22 mouse cellular contexts compared by ENCODE assay signal in genomic region chr19:45112444-45112843, GRCm38 (mm10). TPM values are rescaled to one million over a fixed set of nuclear protein-coding genes. Genes with fewer than 3 reads are reported as not detected.
DNase-seq lines count a peak whose midpoint lies in the region; ATAC-seq and TF ChIP-seq lines count a peak whose summit lies in the region.
"Had no signal": no experiment of that assay in that cellular context is flagged by ENCODE, and none has a peak within 500 bp of the region (broad histone marks: within the 10 kb centered on the region; RNA-seq: fewer than 3 reads in every experiment).

No protein-coding gene starts in this region.

- H3K4me1 ChIP-seq in heart, adult 2 months (ENCODE audit: control insufficient read depth, insufficient read depth, low read length), result no peaks in the 10 kb centered on the region
- H3K4me1 ChIP-seq in heart, embryonic 11.5 days (ENCODE audit: control insufficient read depth, insufficient read depth, low read length), result peaks cover 5% of the 10 kb centered on the region
- peaks cover 10% of the 10 kb centered on the region for H3K4me1 ChIP-seq in midbrain, embryonic 11.5 days (ENCODE audit: control insufficient read depth, insufficient read depth, low read length)
- peaks cover 10% of the 10 kb centered on the region for H3K4me1 ChIP-seq in midbrain, embryonic 13.5 days (replicated peaks)
- no peaks in the 10 kb centered on the region for H3K4me1 ChIP-seq in ES-Bruce4 (ENCODE audit: control insufficient read depth, insufficient read depth, low read length)
- H3K4me1 ChIP-seq in embryonic facial prominence, embryonic 10.5 days, result peaks cover 25% of the 10 kb centered on the region
- peaks cover 29% of the 10 kb centered on the region for H3K4me1 ChIP-seq in hindbrain, embryonic 10.5 days (replicated peaks)

- no peaks in the 10 kb centered on the region for H3K79me2 ChIP-seq in heart, adult 2 months (replicated peaks; ENCODE audit: control insufficient read depth, insufficient read depth, low read length)

- H3K9me3 ChIP-seq in heart, embryonic 11.5 days (replicated peaks; ENCODE audit: control insufficient read depth, low read length), result no peaks in the 10 kb centered on the region
- no peaks in the 10 kb centered on the region for H3K9me3 ChIP-seq in midbrain, embryonic 11.5 days (ENCODE audit: control insufficient read depth, low read length)
- no peaks in the 10 kb centered on the region for H3K9me3 ChIP-seq in midbrain, embryonic 13.5 days
- no peaks in the 10 kb centered on the region for H3K9me3 ChIP-seq in ES-Bruce4 (replicated peaks; ENCODE audit: control insufficient read depth, insufficient read depth, low read length, poor library complexity, severe bottlenecking)
- H3K9me3 ChIP-seq in embryonic facial prominence, embryonic 10.5 days, result no peaks in the 10 kb centered on the region
- H3K9me3 ChIP-seq in hindbrain, embryonic 10.5 days, result no peaks in the 10 kb centered on the region
- H3K9me3 ChIP-seq: forebrain, embryonic 12.5 days; kidney, embryonic 15.5 days; liver, embryonic 13.5 days had no signal

- H3K4me2 ChIP-seq in heart, embryonic 11.5 days, result no peak overlapping the region
- no peak overlapping the region for H3K4me2 ChIP-seq in midbrain, embryonic 11.5 days
- H3K4me2 ChIP-seq in midbrain, embryonic 13.5 days (replicated peaks), result no peak overlapping the region
- H3K4me2 ChIP-seq: forebrain, embryonic 12.5 days; kidney, embryonic 15.5 days; liver, embryonic 13.5 days had no signal

- H3K9ac ChIP-seq in heart, adult 2 months (ENCODE audit: low read depth, low read length), result no peak overlapping the region
- H3K9ac ChIP-seq in heart, embryonic 11.5 days (ENCODE audit: low read depth, low read length), result no peak overlapping the region
- H3K9ac ChIP-seq in midbrain, embryonic 11.5 days (ENCODE audit: low read length), result no peak overlapping the region
- no peak overlapping the region for H3K9ac ChIP-seq in midbrain, embryonic 13.5 days (replicated peaks)
- no peak overlapping the region for H3K9ac ChIP-seq in ES-Bruce4 (ENCODE audit: low read depth, poor library complexity, severe bottlenecking)
- H3K9ac ChIP-seq: forebrain, embryonic 12.5 days; kidney, embryonic 15.5 days; liver, embryonic 13.5 days had no signal

- WGBS in heart, adult 2 months, result 83% methylated on average over 6 of the region's 6 CpGs
- WGBS in heart, embryonic 11.5 days (ENCODE audit: insufficient replicate concordance), result 83% methylated on average over 6 of the region's 6 CpGs
- 80% methylated on average over 6 of the region's 6 CpGs for WGBS in midbrain, embryonic 11.5 days
- 86% methylated on average over 6 of the region's 6 CpGs for WGBS in midbrain, embryonic 13.5 days
- 86% methylated on average over 6 of the region's 6 CpGs for WGBS in embryonic facial prominence, embryonic 10.5 days
- WGBS in hindbrain, embryonic 10.5 days, result 83% methylated on average over 6 of the region's 6 CpGs

- no peak for ATAC-seq in heart, embryonic 11.5 days (replicated peaks; ENCODE audit: insufficient number of reproducible peaks, low FRiP score, low TSS enrichment)
- ATAC-seq in midbrain, embryonic 11.5 days (ENCODE audit: low FRiP score), result no peak
- no peak for ATAC-seq in midbrain, embryonic 13.5 days
- ATAC-seq: hindbrain, postnatal 0 days; Patski had no signal

- no peaks in the 10 kb centered on the region for H3K36me3 ChIP-seq in heart, adult 2 months (ENCODE audit: control insufficient read depth, insufficient read depth, low read length)
- no peaks in the 10 kb centered on the region for H3K36me3 ChIP-seq in heart, embryonic 11.5 days (ENCODE audit: control insufficient read depth, insufficient read depth, low read length)
- no peaks in the 10 kb centered on the region for H3K36me3 ChIP-seq in midbrain, embryonic 11.5 days (ENCODE audit: control insufficient read depth, insufficient read depth, low read length)
- H3K36me3 ChIP-seq in midbrain, embryonic 13.5 days, result no peaks in the 10 kb centered on the region
- H3K36me3 ChIP-seq in ES-Bruce4 (ENCODE audit: control insufficient read depth, insufficient read depth, low read length, poor library complexity, severe bottlenecking), result no peaks in the 10 kb centered on the region
- no peaks in the 10 kb centered on the region for H3K36me3 ChIP-seq in embryonic facial prominence, embryonic 10.5 days (replicated peaks)
- no peaks in the 10 kb centered on the region for H3K36me3 ChIP-seq in hindbrain, embryonic 10.5 days
- H3K36me3 ChIP-seq: forebrain, embryonic 12.5 days; kidney, embryonic 15.5 days; liver, embryonic 13.5 days had no signal

- H3K27me3 ChIP-seq in heart, adult 2 months (ENCODE audit: control insufficient read depth, insufficient read depth, low read length), result no peaks in the 10 kb centered on the region
- peaks cover 7% of the 10 kb centered on the region; the same call in 1 of the 2 replicates for H3K27me3 ChIP-seq in heart, embryonic 11.5 days (ENCODE audit: control insufficient read depth, insufficient read depth, low read length)
- H3K27me3 ChIP-seq in midbrain, embryonic 11.5 days (ENCODE audit: control insufficient read depth, insufficient read depth, low read length), result peaks cover 2% of the 10 kb centered on the region; the same call in 1 of the 2 replicates
- H3K27me3 ChIP-seq in midbrain, embryonic 13.5 days, result peaks cover 8% of the 10 kb centered on the region
- H3K27me3 ChIP-seq in ES-Bruce4 (ENCODE audit: control insufficient read depth, insufficient read depth, low read length, poor library complexity, severe bottlenecking), result no peaks in the 10 kb centered on the region
- peaks cover 75% of the 10 kb centered on the region for H3K27me3 ChIP-seq in embryonic facial prominence, embryonic 10.5 days (replicated peaks; ENCODE audit: low read depth, poor library complexity, severe bottlenecking)
- peaks cover 85% of the 10 kb centered on the region for H3K27me3 ChIP-seq in hindbrain, embryonic 10.5 days (ENCODE audit: insufficient read depth, poor library complexity, severe bottlenecking)

- H3K27ac ChIP-seq in heart, adult 2 months, result no peak overlapping the region
- no peak overlapping the region for H3K27ac ChIP-seq in heart, embryonic 11.5 days (ENCODE audit: low read depth, low read length)
- no peak overlapping the region for H3K27ac ChIP-seq in midbrain, embryonic 11.5 days (ENCODE audit: low read depth, low read length)
- no peak overlapping the region for H3K27ac ChIP-seq in midbrain, embryonic 13.5 days
- no peak overlapping the region for H3K27ac ChIP-seq in ES-Bruce4 (ENCODE audit: insufficient read depth, low read length)
- no peak overlapping the region for H3K27ac ChIP-seq in embryonic facial prominence, embryonic 10.5 days (replicated peaks)
- no peak overlapping the region for H3K27ac ChIP-seq in hindbrain, embryonic 10.5 days
- H3K27ac ChIP-seq: forebrain, embryonic 12.5 days; hindbrain, postnatal 0 days; kidney, embryonic 15.5 days; liver, embryonic 13.5 days had no signal

- H3K4me3 ChIP-seq in heart, adult 2 months, result no peak overlapping the region
- H3K4me3 ChIP-seq in heart, embryonic 11.5 days (ENCODE audit: low read depth, low read length), result no peak overlapping the region
- no peak overlapping the region for H3K4me3 ChIP-seq in midbrain, embryonic 11.5 days (ENCODE audit: low read depth, low read length)
- no peak overlapping the region for H3K4me3 ChIP-seq in midbrain, embryonic 13.5 days (replicated peaks)
- no peak overlapping the region for H3K4me3 ChIP-seq in ES-Bruce4 (ENCODE audit: low read depth, low read length)
- no peak overlapping the region for H3K4me3 ChIP-seq in embryonic facial prominence, embryonic 10.5 days
- no peak overlapping the region for H3K4me3 ChIP-seq in hindbrain, embryonic 10.5 days
- H3K4me3 ChIP-seq: forebrain, embryonic 12.5 days; kidney, embryonic 15.5 days; liver, embryonic 13.5 days; myocyte had no signal

- no peak for TF ChIP-seq POLR2A in heart, adult 2 months (IDR thresholded peaks at IDR 0.05; ENCODE audit: insufficient read depth, low read depth, low read length)
- TF ChIP-seq POLR2A in ES-Bruce4 (IDR thresholded peaks at IDR 0.05; ENCODE audit: insufficient read depth, low read length), result no peak

- peak; percentile 29 for TF ChIP-seq CTCF in heart, adult 2 months (IDR thresholded peaks at IDR 0.05)
- peak; percentile 39 for TF ChIP-seq CTCF in ES-Bruce4 (IDR thresholded peaks at IDR 0.05; ENCODE audit: low read depth, low read length)

- intact Hi-C loops in heart, adult 2 months (cut with DNase I), result no loop called here

- no peak for DNase-seq in heart, adult 2 months
- peak; percentile 76 for DNase-seq in midbrain, embryonic 11.5 days (ENCODE audit: low spot score, missing footprints)
- DNase-seq in embryonic facial prominence, embryonic 10.5 days (ENCODE audit: low spot score), result peak; percentile 28
- no peak for DNase-seq in hindbrain, embryonic 10.5 days (ENCODE audit: low spot score)
- DNase-seq in heart, adult 8-10 months (ENCODE audit: low spot score), result no peak
- DNase-seq: cerebellum, adult 9-10 months; heart, adult 18-20 months; heart, postnatal 10 days; layer of hippocampus, adult 9-11 months; liver, embryonic 13.5 days had no signal

- TF ChIP-seq EP300 in heart, adult 2 months (IDR thresholded peaks at IDR 0.05; ENCODE audit: insufficient read depth, low read depth, low read length), result no peak
- no peak for TF ChIP-seq EP300 in ES-Bruce4 (IDR thresholded peaks at IDR 0.05; ENCODE audit: insufficient read depth, low read depth, low read length)

RNA-seq across cellular contexts. Expression of gene Kazald1, which starts 37.4 kb away (rescaled TPM):
- 1 to 10 TPM; 3.6 to 3.9 TPM for total RNA-seq in heart, adult 2 months (2021)
- polyA plus RNA-seq in heart, adult 2 months (2012; rRNA removed), result 4.2 and 4.6 TPM in 2 replicates
- polyA plus RNA-seq in heart, embryonic 11.5 days (2014; fragmentation: Nextera tagmentation; extraction: Ambion mirVana), result 2.7 and 2.9 TPM in 2 replicates
- 0.38 and 0.39 TPM in 2 replicates for polyA plus RNA-seq in midbrain, embryonic 11.5 days (2014; fragmentation: Nextera tagmentation; extraction: Ambion mirVana)
- 0.94 and 1.1 TPM in 2 replicates for polyA plus RNA-seq in midbrain, embryonic 13.5 days (2015; fragmentation: Nextera tagmentation; extraction: Ambion mirVana)
- polyA plus RNA-seq in ES-Bruce4 (2011; ENCODE audit: insufficient read depth, insufficient read length, low read depth, missing spikeins), result 0.67 and 0.85 TPM in 2 replicates
- 3.7 and 6.7 TPM in 2 replicates for polyA plus RNA-seq in embryonic facial prominence, embryonic 10.5 days (2016; fragmentation: Nextera tagmentation; extraction: Ambion mirVana)
- polyA plus RNA-seq in hindbrain, embryonic 10.5 days (2016; fragmentation: Nextera tagmentation; extraction: Ambion mirVana), result 1.3 and 8.9 TPM in 2 replicates
- 1 to 10 TPM; 2.5 to 5.5 (median 2.8) TPM for total RNA-seq in heart, adult 8-10 months (2022)
- total RNA-seq: neutrophil, adult 5-6 weeks had no signal

RNA-seq across cellular contexts. Expression of gene Tlx1, which starts 38.0 kb away (rescaled TPM):
- total RNA-seq in heart, adult 2 months (2021), result under 1 TPM; 0.10 to 0.11 TPM
- polyA plus RNA-seq in heart, adult 2 months (2012; rRNA removed), result 0.09 and 0.20 TPM in 2 replicates
- 0.45 and 1.0 TPM in 2 replicates for polyA plus RNA-seq in heart, embryonic 11.5 days (2014; fragmentation: Nextera tagmentation; extraction: Ambion mirVana)
- polyA plus RNA-seq in midbrain, embryonic 11.5 days (2014; fragmentation: Nextera tagmentation; extraction: Ambion mirVana), result 0.27 and 0.32 TPM in 2 replicates
- polyA plus RNA-seq in midbrain, embryonic 13.5 days (2015; fragmentation: Nextera tagmentation; extraction: Ambion mirVana), result 0.07 TPM in 1 of 2 replicates, not detected in the other
- polyA plus RNA-seq in ES-Bruce4 (2011; ENCODE audit: insufficient read depth, insufficient read length, low read depth, missing spikeins), result not detected in 2 replicates
- polyA plus RNA-seq in embryonic facial prominence, embryonic 10.5 days (2016; fragmentation: Nextera tagmentation; extraction: Ambion mirVana), result 3.1 and 3.3 TPM in 2 replicates
- polyA plus RNA-seq in hindbrain, embryonic 10.5 days (2016; fragmentation: Nextera tagmentation; extraction: Ambion mirVana), result 1.5 and 7.4 TPM in 2 replicates
- total RNA-seq in heart, adult 8-10 months (2022), result under 1 TPM in 2 of 4 experiments, not detected in 2; 0.11 to 0.14 TPM
- total RNA-seq: adrenal gland, adult 18-20 months; heart, adult 18-20 months; left cerebral cortex, postnatal 14 days; neutrophil, adult 5-6 weeks had no signal
- polyA plus RNA-seq: C2C12; kidney, embryonic 15.5 days; liver, embryonic 13.5 days; myocyte; Patski had no signal

Comparison
In these comparisons a context has a peak if more than half of its experiments do, and no peak if none do; other contexts are left out.
1. DNase-seq: peak in midbrain, embryonic 11.5 days (single experiment) and embryonic facial prominence, embryonic 10.5 days (single experiment); none in heart, adult 2 months (0 of 2), hindbrain, embryonic 10.5 days (single experiment) and heart, adult 8-10 months (single experiment).